Mouse (Mus musculus) forebrain, embryonic 14.5 days (tissue): Measurements from ENCODE around the gene Srxn1. TPM values are rescaled to one million over a fixed set of nuclear protein-coding genes. Genes with fewer than 3 reads are reported as not detected.
"Not testable (repeated sequence)": the region's sequence is repeated elsewhere in the genome, so short reads cannot be mapped to it uniquely, and the experiment has no call there.

Experiments
- ATAC-seq: fragments of 200-750 bp; cut with Nextera tagmentation; 2 replicates; pipeline ENCODE4 v1.8.0; 2017; ENCODE audit warnings: mild to moderate bottlenecking, moderate library complexity
- DNase-seq: peaks from one replicate; pipeline ENCODE4 v3.0.0-alpha.2; 2015; ENCODE audit warnings: low spot score
- H3K27ac ChIP-seq: fragments of 300-500 bp; sonication (generic); 2 replicates; pipeline ENCODE4 v1.5.1; 2014; ENCODE audit warnings: low read depth, mild to moderate bottlenecking, control low read depth, low read length, moderate library complexity
- H3K27me3 ChIP-seq: fragments of 300-500 bp; sonication (generic); replicated peaks from 2 replicates; pipeline ENCODE4 v1.6.1; 2014; ENCODE audit warnings: low read length, control low read depth, mixed read lengths; ENCODE audit not compliant: control insufficient read depth, insufficient read depth
- H3K36me3 ChIP-seq: fragments of 300-500 bp; sonication (generic); 2 replicates; pipeline ENCODE4 v1.6.1; 2014; ENCODE audit warnings: low read length, control low read depth; ENCODE audit not compliant: control insufficient read depth, insufficient read depth
- H3K4me1 ChIP-seq: fragments of 300-500 bp; sonication (generic); 2 replicates; pipeline ENCODE4 v1.6.1; 2014; ENCODE audit warnings: antibody characterized with exemption, low read length, control low read depth; ENCODE audit not compliant: control insufficient read depth, insufficient read depth
- H3K4me2 ChIP-seq: fragments of 300-500 bp; sonication (generic); 2 replicates; pipeline ENCODE4 v1.6.1; 2014; ENCODE audit warnings: mild to moderate bottlenecking, control low read depth, low read length
- H3K4me3 ChIP-seq: fragments of 300-500 bp; sonication (generic); 2 replicates; pipeline ENCODE4 v1.5.1; 2014; ENCODE audit warnings: low read depth, low read length, control low read depth
- H3K9ac ChIP-seq: fragments of 300-500 bp; sonication (generic); 2 replicates; pipeline ENCODE4 v1.6.1; 2014; ENCODE audit warnings: mild to moderate bottlenecking, low read length, control low read depth, moderate library complexity
- H3K9me3 ChIP-seq: fragments of 300-500 bp; sonication (generic); replicated peaks from 2 replicates; pipeline ENCODE4 v1.6.1; 2016; ENCODE audit warnings: low read length, control low read depth, mixed read lengths; ENCODE audit not compliant: control insufficient read depth
- WGBS: fragments of 180-500 bp; shearing (Covaris S2); extraction: QIAGEN DNeasy Blood & Tissue Kit; methylation state at CpG from one replicate; pipeline ENCODE4 v1.1.7; 2014; 5-methylcytosine and 5-hydroxymethylcytosine counted together
- polyA plus RNA-seq: library from polyadenylated mRNA; unstranded; fragments of >200 nt; fragmentation: Nextera tagmentation; extraction: Ambion mirVana; gene quantifications from 2 replicates; pipeline ENCODE4 v1.2.1, GENCODE M21; 2014

Gene Srxn1
- polyA plus RNA-seq: 11.8 and 12.0 TPM in 2 replicates

GRCm38 (mm10) chr2:152105318-152106224, at the start of gene Srxn1:
Gene Srxn1 (plus strand): TSS chr2:152105516.
- no peak within 1 kb of the TSS; the same call in 1 of the 2 replicates for H3K27ac ChIP-seq
- peak within 1 kb of the TSS; percentile 86 for H3K9ac ChIP-seq
- DNase-seq: peak; percentile 77
- no peaks in the 10 kb centered on the region for H3K9me3 ChIP-seq
- WGBS: 1% methylated on average over 84 of the region's 84 CpGs
- peaks cover 7% of the 10 kb centered on the region; the same call in 1 of the 2 replicates for H3K4me1 ChIP-seq
- H3K4me2 ChIP-seq: peak within 1 kb of the TSS; percentile 72
- peak; percentile 85 for ATAC-seq
- H3K36me3 ChIP-seq: no peaks in the 10 kb centered on the region
- peak within 1 kb of the TSS; percentile 64 for H3K4me3 ChIP-seq
- H3K27me3 ChIP-seq: no peaks in the 10 kb centered on the region

GRCm38 (mm10) chr2:152056368-152057251, 48.7 kb upstream of the Srxn1 start:
- Histone ChIP-seq H3K9me3 (no peaks in the 10 kb centered on the region), H3K4me2 (no peak overlapping the region), H3K27ac (no peak overlapping the region), H3K4me1 (peaks cover 15% of the 10 kb centered on the region), H3K27me3 (peaks cover 3% of the 10 kb centered on the region; the same call in 1 of the 2 replicates), H3K36me3 (no peaks in the 10 kb centered on the region), H3K9ac (no peak overlapping the region), H3K4me3 (no peak overlapping the region)
- WGBS: 61% methylated on average over 21 of the region's 22 CpGs
- no peak for ATAC-seq
- no peak for DNase-seq

- no peak overlapping the region for H3K4me3 ChIP-seq
- peaks cover 11% of the 10 kb centered on the region for H3K4me1 ChIP-seq
- no peak overlapping the region for H3K27ac ChIP-seq
- H3K9me3 ChIP-seq: no peaks in the 10 kb centered on the region
- H3K27me3 ChIP-seq: 0 out of 2 replicates have a peak, but pooled peaks cover 3% of the 10 kb centered on the region
- H3K4me2 ChIP-seq: no peak overlapping the region
- DNase-seq (no peak), ATAC-seq (no peak)
- no peaks in the 10 kb centered on the region for H3K36me3 ChIP-seq
- WGBS: 78% methylated on average over 9 of the region's 9 CpGs
- no peak overlapping the region for H3K9ac ChIP-seq
Observed at GRCm38 (mm10) chr2:152057252-152057563, 48.1 kb upstream of the Srxn1 start.

GRCm38 (mm10) chr2:152062817-152063216, 42.5 kb upstream of the Srxn1 start:
- H3K4me3 ChIP-seq, H3K4me1 ChIP-seq, H3K4me2 ChIP-seq, H3K27me3 ChIP-seq, H3K36me3 ChIP-seq, H3K9me3 ChIP-seq, ATAC-seq, H3K9ac ChIP-seq, DNase-seq, H3K27ac ChIP-seq: not testable (repeated sequence)
- 90% methylated on average over 3 of the region's 3 CpGs for WGBS

GRCm38 (mm10) chr2:152068660-152069433, 36.5 kb upstream of the Srxn1 start:
- Histone ChIP-seq H3K4me3 (no peak overlapping the region), H3K9ac (peak overlapping the region; percentile 40; the same call in 1 of the 2 replicates), H3K36me3 (no peaks in the 10 kb centered on the region), H3K27me3 (no peaks in the 10 kb centered on the region), H3K9me3 (no peaks in the 10 kb centered on the region), H3K4me2 (0 out of 2 replicates have a peak overlapping the region, but pooled peaks have one; percentile 3), H3K4me1 (peaks cover 18% of the 10 kb centered on the region), H3K27ac (peak overlapping the region; percentile 82)
- ATAC-seq: peak; percentile 94
- WGBS: 5% methylated on average over 11 of the region's 11 CpGs
- DNase-seq: peak; percentile 90

GRCm38 (mm10) chr2:152069434-152069786, 35.9 kb upstream of the Srxn1 start:
- no peak for DNase-seq
- peaks cover 18% of the 10 kb centered on the region for H3K4me1 ChIP-seq
- 0 out of 2 replicates have a peak overlapping the region, but pooled peaks have one; percentile 3 for H3K4me2 ChIP-seq
- H3K9ac ChIP-seq: peak overlapping the region; percentile 40
- no peaks in the 10 kb centered on the region for H3K9me3 ChIP-seq
- ATAC-seq: no peak; the same call in 1 of the 2 replicates
- 30% methylated on average over 9 of the region's 9 CpGs for WGBS
- H3K27me3 ChIP-seq: no peaks in the 10 kb centered on the region
- no peak overlapping the region for H3K4me3 ChIP-seq
- no peaks in the 10 kb centered on the region for H3K36me3 ChIP-seq
- peak overlapping the region; percentile 82 for H3K27ac ChIP-seq

- Histone ChIP-seq H3K36me3 (no peaks in the 10 kb centered on the region), H3K9me3 (no peaks in the 10 kb centered on the region), H3K9ac (peak overlapping the region; percentile 40; the same call in 1 of the 2 replicates), H3K4me3 (no peak overlapping the region), H3K4me2 (no peak overlapping the region), H3K4me1 (peaks cover 18% of the 10 kb centered on the region), H3K27ac (peak overlapping the region; percentile 82), H3K27me3 (no peaks in the 10 kb centered on the region)
- ATAC-seq: no peak
- DNase-seq: no peak
- WGBS: 72% methylated on average over 2 of the region's 2 CpGs
Observed at GRCm38 (mm10) chr2:152069941-152070340, 35.4 kb upstream of the Srxn1 start.

GRCm38 (mm10) chr2:152074521-152074920, 30.8 kb upstream of the Srxn1 start:
- Histone ChIP-seq H3K4me1 (peaks cover 16% of the 10 kb centered on the region), H3K9me3 (no peaks in the 10 kb centered on the region), H3K27me3 (no peaks in the 10 kb centered on the region), H3K36me3 (no peaks in the 10 kb centered on the region), H3K4me3 (no peak overlapping the region), H3K27ac (no peak overlapping the region), H3K9ac (no peak overlapping the region), H3K4me2 (no peak overlapping the region)
- DNase-seq (no peak), ATAC-seq (no peak)
- WGBS: 70% methylated on average over 2 of the region's 2 CpGs
